Mouse (Mus musculus) intestine, embryonic 16.5 days (tissue): ENCODE measurements around the gene Mcu. TPM values are rescaled to one million over a fixed set of nuclear protein-coding genes. Genes with fewer than 3 reads are reported as not detected.

ENCODE experiments used
- ATAC-seq: fragments of 200-750 bp; cut with Nextera tagmentation; 2 replicates; pipeline ENCODE4 v1.8.0; 2017; ENCODE audit warnings: moderate TSS enrichment, moderate library complexity
- H3K27ac ChIP-seq: fragments of 300-500 bp; sonication (generic); 2 replicates; pipeline ENCODE4 v1.5.1; 2014; ENCODE audit warnings: mild to moderate bottlenecking, low read length
- H3K27me3 ChIP-seq: fragments of 300-500 bp; sonication (generic); replicated peaks from 2 replicates; pipeline ENCODE4 v1.6.1; 2014; ENCODE audit warnings: low read length, control low read depth, mixed read lengths; ENCODE audit not compliant: control insufficient read depth, insufficient read depth
- H3K36me3 ChIP-seq: fragments of 300-500 bp; sonication (generic); 2 replicates; pipeline ENCODE4 v1.6.1; 2014; ENCODE audit warnings: low read length, control low read depth; ENCODE audit not compliant: control insufficient read depth, insufficient read depth
- H3K4me1 ChIP-seq: fragments of 300-500 bp; sonication (generic); 2 replicates; pipeline ENCODE4 v1.6.1; 2014; ENCODE audit warnings: low read length, control low read depth, mixed read lengths; ENCODE audit not compliant: control insufficient read depth, insufficient read depth
- H3K4me2 ChIP-seq: fragments of 300-500 bp; sonication (generic); 2 replicates; pipeline ENCODE4 v1.6.1; 2014; ENCODE audit warnings: low read depth, low read length, control low read depth
- H3K4me3 ChIP-seq: fragments of 300-500 bp; sonication (generic); 2 replicates; pipeline ENCODE4 v1.5.1; 2014; ENCODE audit warnings: mild to moderate bottlenecking, low read length
- H3K9ac ChIP-seq: fragments of 300-500 bp; sonication (generic); 2 replicates; pipeline ENCODE4 v1.6.1; 2014; ENCODE audit warnings: low read depth, low read length
- H3K9me3 ChIP-seq: fragments of 300-500 bp; sonication (generic); 2 replicates; pipeline ENCODE4 v1.6.1; 2016; ENCODE audit warnings: low read length, control low read depth; ENCODE audit not compliant: control insufficient read depth
- WGBS: fragments of 180-500 bp; shearing (Covaris S2); extraction: QIAGEN DNeasy Blood & Tissue Kit; methylation state at CpG from one replicate; pipeline ENCODE4 v1.1.7; 2014; 5-methylcytosine and 5-hydroxymethylcytosine counted together
- polyA plus RNA-seq: library from polyadenylated mRNA; unstranded; fragments of >200 nt; fragmentation: Nextera tagmentation; extraction: Ambion mirVana; gene quantifications from 2 replicates; pipeline ENCODE4 v1.2.1, GENCODE M21; 2015

The Mcu gene
- polyA plus RNA-seq, 1 experiment from 2014 or later: 75.3 TPM

GRCm38 (mm10) chr10:59579645-59580044 lies 36.8 kb downstream of the Mcu start:
- 83% methylated on average over 3 of the region's 3 CpGs for WGBS
- H3K27ac ChIP-seq: peak overlapping the region; percentile 63

GRCm38 (mm10) chr10:59577871-59578801 lies 38.4 kb downstream of the Mcu start:
- H3K27me3 ChIP-seq: no peaks in the 10 kb centered on the region
- ATAC-seq: peak; percentile 95
- H3K9ac ChIP-seq: peak overlapping the region; percentile 61
- H3K27ac ChIP-seq: peak overlapping the region; percentile 98
- H3K4me3 ChIP-seq: peak overlapping the region; percentile 32
- WGBS: 23% methylated on average over 12 of the region's 12 CpGs
- H3K4me1 ChIP-seq: peaks cover 28% of the 10 kb centered on the region
- peak overlapping the region; percentile 58 for H3K4me2 ChIP-seq
- H3K9me3 ChIP-seq: no peaks in the 10 kb centered on the region
- H3K36me3 ChIP-seq: no peaks in the 10 kb centered on the region

More at GRCm38 (mm10) chr10:59579645-59580044, 36.8 kb downstream of the Mcu start:
- H3K36me3 ChIP-seq: no peaks in the 10 kb centered on the region; the same call in 1 of the 2 replicates
- no peaks in the 10 kb centered on the region for H3K9me3 ChIP-seq
- no peak overlapping the region for H3K4me3 ChIP-seq
- ATAC-seq: no peak
- no peak overlapping the region for H3K9ac ChIP-seq
- peaks cover 28% of the 10 kb centered on the region for H3K4me1 ChIP-seq
- H3K4me2 ChIP-seq: no peak overlapping the region
- no peaks in the 10 kb centered on the region for H3K27me3 ChIP-seq

GRCm38 (mm10) chr10:59576305-59576704 lies 40.2 kb downstream of the Mcu start:
- WGBS: 38% methylated on average over 5 of the region's 5 CpGs
- no peak overlapping the region for H3K4me2 ChIP-seq
- no peak overlapping the region for H3K4me3 ChIP-seq
- peaks cover 39% of the 10 kb centered on the region for H3K4me1 ChIP-seq
- H3K27ac ChIP-seq: peak overlapping the region; percentile 29
- H3K36me3 ChIP-seq: no peaks in the 10 kb centered on the region
- ATAC-seq: no peak
- H3K27me3 ChIP-seq: no peaks in the 10 kb centered on the region
- H3K9me3 ChIP-seq: no peaks in the 10 kb centered on the region
- H3K9ac ChIP-seq: no peak overlapping the region

GRCm38 (mm10) chr10:59571964-59572363 lies 44.5 kb downstream of the Mcu start:
- Histone ChIP-seq H3K36me3 (no peaks in the 10 kb centered on the region), H3K4me1 (peaks cover 38% of the 10 kb centered on the region), H3K9ac (no peak overlapping the region), H3K4me2 (no peak overlapping the region), H3K4me3 (no peak overlapping the region), H3K27me3 (no peaks in the 10 kb centered on the region), H3K9me3 (no peaks in the 10 kb centered on the region), H3K27ac (peak overlapping the region; percentile 35; the same call in 1 of the 2 replicates)
- no peak for ATAC-seq
- WGBS: 54% methylated on average over 5 of the region's 5 CpGs

- Histone ChIP-seq H3K9me3 (no peaks in the 10 kb centered on the region), H3K4me2 (no peak overlapping the region), H3K4me3 (no peak overlapping the region), H3K27me3 (no peaks in the 10 kb centered on the region), H3K27ac (peak overlapping the region; percentile 35; the same call in 1 of the 2 replicates), H3K9ac (no peak overlapping the region), H3K4me1 (peaks cover 35% of the 10 kb centered on the region), H3K36me3 (no peaks in the 10 kb centered on the region)
- ATAC-seq: peak; percentile 49; the same call in 1 of the 2 replicates
- 82% methylated on average over 4 of the region's 4 CpGs for WGBS
Observed at GRCm38 (mm10) chr10:59571273-59571672, 45.2 kb downstream of the Mcu start.

- no peak for ATAC-seq
Observed at GRCm38 (mm10) chr10:59570780-59571179, 45.7 kb downstream of the Mcu start.

GRCm38 (mm10) chr10:59570360-59570759 lies 46.1 kb downstream of the Mcu start:
- H3K4me2 ChIP-seq: no peak overlapping the region
- no peaks in the 10 kb centered on the region for H3K9me3 ChIP-seq
- H3K4me1 ChIP-seq: peaks cover 33% of the 10 kb centered on the region
- 0 out of 2 replicates have a peak, but pooled peaks cover 3% of the 10 kb centered on the region for H3K36me3 ChIP-seq
- H3K9ac ChIP-seq: no peak overlapping the region
- no peak for ATAC-seq
- H3K27me3 ChIP-seq: no peaks in the 10 kb centered on the region
- H3K27ac ChIP-seq: no peak overlapping the region
- H3K4me3 ChIP-seq: no peak overlapping the region
- 70% methylated on average over 6 of the region's 6 CpGs for WGBS

More at GRCm38 (mm10) chr10:59570780-59571179, 45.7 kb downstream of the Mcu start:
- H3K36me3 ChIP-seq: no peaks in the 10 kb centered on the region
- no peak overlapping the region for H3K4me2 ChIP-seq
- 49% methylated on average over 2 of the region's 2 CpGs for WGBS
- 0 out of 2 replicates have a peak overlapping the region, but pooled peaks have one; percentile 35 for H3K27ac ChIP-seq
- no peaks in the 10 kb centered on the region for H3K27me3 ChIP-seq
- H3K9me3 ChIP-seq: no peaks in the 10 kb centered on the region
- no peak overlapping the region for H3K4me3 ChIP-seq
- no peak overlapping the region for H3K9ac ChIP-seq
- peaks cover 30% of the 10 kb centered on the region for H3K4me1 ChIP-seq

GRCm38 (mm10) chr10:59569481-59569869 lies 47.0 kb downstream of the Mcu start:
- no peak overlapping the region for H3K4me3 ChIP-seq
- H3K4me2 ChIP-seq: no peak overlapping the region
- no peak overlapping the region for H3K9ac ChIP-seq
- peaks cover 34% of the 10 kb centered on the region for H3K4me1 ChIP-seq
- H3K27me3 ChIP-seq: no peaks in the 10 kb centered on the region
- H3K9me3 ChIP-seq: no peaks in the 10 kb centered on the region
- 65% methylated on average over 1 of the region's 1 CpGs for WGBS
- no peak overlapping the region for H3K27ac ChIP-seq
- 0 out of 2 replicates have a peak, but pooled peaks cover 3% of the 10 kb centered on the region for H3K36me3 ChIP-seq
- ATAC-seq: peak; percentile 54

GRCm38 (mm10) chr10:59568665-59569480 lies 47.6 kb downstream of the Mcu start:
- H3K9me3 ChIP-seq: no peaks in the 10 kb centered on the region
- WGBS: 66% methylated on average over 10 of the region's 10 CpGs
- H3K27me3 ChIP-seq: no peaks in the 10 kb centered on the region
- H3K4me2 ChIP-seq: no peak overlapping the region
- no peak overlapping the region for H3K27ac ChIP-seq
- no peak for ATAC-seq
- no peak overlapping the region for H3K4me3 ChIP-seq
- no peak overlapping the region for H3K9ac ChIP-seq
- 0 out of 2 replicates have a peak, but pooled peaks cover 3% of the 10 kb centered on the region for H3K36me3 ChIP-seq
- peaks cover 34% of the 10 kb centered on the region for H3K4me1 ChIP-seq
